Mouse (Mus musculus): ENCODE results near the gene Bach2. TPM values are rescaled to one million over a fixed set of nuclear protein-coding genes. Genes with fewer than 3 reads are reported as not detected.
A peak's percentile ranks its signal among the peaks of the same experiment; 100 is the strongest.

Gene Bach2
- polyA plus RNA-seq, 1 experiment from 2014 or later = 13.0 TPM

- no peaks in the 10 kb centered on the region for H3K36me3 ChIP-seq
- no peak for ATAC-seq (ENCODE audit: insufficient number of reproducible peaks, insufficient read depth, low FRiP score, low TSS enrichment)
- no peaks in the 10 kb centered on the region for H3K9me3 ChIP-seq
- H3K4me2 ChIP-seq (replicated peaks) = no peak overlapping the region
- peaks cover 6% of the 10 kb centered on the region; the same call in 1 of the 2 replicates for H3K4me1 ChIP-seq
- H3K4me3 ChIP-seq = no peak overlapping the region
- 76% methylated on average over 12 of the region's 12 CpGs for WGBS
- H3K27me3 ChIP-seq = no peaks in the 10 kb centered on the region
- no peak overlapping the region for H3K27ac ChIP-seq
- H3K9ac ChIP-seq = no peak overlapping the region
These were observed 19.1 kb downstream of the Bach2 start for GRCm38 (mm10) chr4:32257686-32258085.

DNA sequence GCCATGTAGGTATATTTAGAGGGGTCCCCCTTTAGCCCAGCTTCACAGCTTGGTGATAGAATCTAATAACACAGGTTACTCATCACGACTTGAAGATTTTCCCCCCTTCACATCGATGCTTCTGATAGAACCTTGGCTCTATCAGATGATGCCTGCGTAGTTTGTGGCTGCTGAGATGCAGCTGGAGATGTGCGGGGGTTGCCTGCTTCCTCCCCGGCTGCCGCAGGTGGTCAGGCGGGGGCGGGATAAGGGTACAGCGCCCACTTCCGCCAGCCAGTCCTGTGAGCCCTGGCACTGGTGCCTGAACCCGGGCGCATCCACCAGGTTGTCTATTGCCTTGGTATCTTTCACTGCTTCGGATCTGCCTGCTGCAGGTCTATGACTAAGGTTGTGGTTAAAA is 19.5 kb downstream of the Bach2 start:
- Histone ChIP-seq H3K9me3 (no peaks in the 10 kb centered on the region), H3K4me2 (replicated peaks) (no peak overlapping the region), H3K4me3 (no peak overlapping the region), H3K9ac (no peak overlapping the region), H3K27ac (no peak overlapping the region), H3K27me3 (no peaks in the 10 kb centered on the region), H3K4me1 (peaks cover 6% of the 10 kb centered on the region; the same call in 1 of the 2 replicates), H3K36me3 (no peaks in the 10 kb centered on the region)
- 83% methylated on average over 13 of the region's 13 CpGs for WGBS
- ATAC-seq (ENCODE audit: insufficient number of reproducible peaks, insufficient read depth, low FRiP score, low TSS enrichment) = no peak

- no peak overlapping the region for H3K4me2 ChIP-seq (replicated peaks)
- H3K4me1 ChIP-seq = peaks cover 10% of the 10 kb centered on the region
- no peaks in the 10 kb centered on the region for H3K9me3 ChIP-seq
- WGBS = 94% methylated on average over 7 of the region's 7 CpGs
- H3K4me3 ChIP-seq = no peak overlapping the region
- ATAC-seq (ENCODE audit: insufficient number of reproducible peaks, insufficient read depth, low FRiP score, low TSS enrichment) = no peak
- no peak overlapping the region for H3K9ac ChIP-seq
- H3K27me3 ChIP-seq = no peaks in the 10 kb centered on the region
- H3K27ac ChIP-seq = no peak overlapping the region
- H3K36me3 ChIP-seq = no peaks in the 10 kb centered on the region
These were observed 20.0 kb downstream of the Bach2 start for GRCm38 (mm10) chr4:32258596-32258995.

DNA sequence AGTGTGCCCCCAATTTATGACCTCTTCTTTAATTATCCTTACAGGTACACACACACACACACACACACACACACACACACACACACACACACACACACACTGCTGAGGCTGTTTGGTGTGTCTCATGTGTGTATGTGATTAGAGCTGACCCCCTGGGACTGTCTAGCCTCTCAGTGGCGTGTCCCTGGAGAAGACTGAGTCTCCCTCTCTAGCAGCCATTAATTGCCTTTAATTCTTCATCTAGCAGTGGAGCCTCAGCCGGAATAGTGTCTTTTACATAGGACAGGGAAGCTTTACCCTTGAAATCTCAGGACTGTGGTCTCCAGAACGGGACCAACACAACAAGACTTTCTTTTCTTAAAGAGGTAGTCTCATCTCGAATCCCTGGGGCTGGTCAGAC is 22.3 kb downstream of the Bach2 start:
- no peak overlapping the region for H3K4me3 ChIP-seq
- H3K9ac ChIP-seq = no peak overlapping the region
- ATAC-seq (ENCODE audit: insufficient number of reproducible peaks, insufficient read depth, low FRiP score, low TSS enrichment) = no peak
- H3K4me1 ChIP-seq = peaks cover 32% of the 10 kb centered on the region
- no peaks in the 10 kb centered on the region for H3K36me3 ChIP-seq
- 69% methylated on average over 4 of the region's 4 CpGs for WGBS
- no peaks in the 10 kb centered on the region for H3K9me3 ChIP-seq
- H3K27me3 ChIP-seq = no peaks in the 10 kb centered on the region
- H3K4me2 ChIP-seq (replicated peaks) = no peak overlapping the region
- no peak overlapping the region for H3K27ac ChIP-seq

DNA sequence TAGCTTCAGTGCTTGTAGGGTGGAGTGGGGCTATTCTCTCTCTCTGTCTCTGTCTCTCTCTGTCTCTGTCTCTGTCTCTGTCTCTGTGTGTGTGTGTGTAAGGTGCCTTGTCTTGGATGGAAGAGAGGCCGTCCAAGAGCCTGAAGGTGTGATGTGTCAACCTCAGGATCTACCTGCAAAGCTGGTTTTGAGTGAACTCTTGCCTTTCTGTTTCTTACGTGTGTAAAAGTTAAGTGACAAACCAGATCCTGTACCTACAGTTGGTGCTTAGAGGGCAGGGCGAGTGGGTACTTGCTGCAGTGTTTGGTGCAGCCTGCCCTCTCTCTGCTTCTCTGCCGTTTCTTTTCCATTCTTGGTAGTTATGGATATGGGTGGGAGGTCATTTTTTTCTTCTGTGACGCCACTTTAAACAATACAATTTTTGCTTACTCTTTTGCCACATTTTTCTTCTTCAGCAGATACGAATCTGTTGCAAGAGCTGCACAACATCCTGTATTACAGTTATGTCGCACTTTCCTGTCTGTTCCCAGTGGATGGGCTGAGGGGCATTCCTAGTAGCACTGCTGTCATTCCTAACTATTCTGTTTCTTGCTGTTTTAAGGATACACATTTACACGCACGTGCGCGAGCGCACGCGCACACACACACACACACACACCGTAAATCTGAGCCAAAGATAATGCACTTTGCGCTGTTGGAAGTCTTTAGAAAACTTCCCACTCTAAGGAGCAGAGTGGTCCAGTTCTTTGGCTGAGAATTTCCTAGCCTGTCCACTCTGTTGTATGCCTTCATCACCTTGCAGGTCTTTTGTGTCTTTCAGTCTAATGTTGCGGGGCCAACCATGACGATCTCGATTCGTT is 24.5 kb downstream of the Bach2 start:
- ATAC-seq (ENCODE audit: insufficient number of reproducible peaks, insufficient read depth, low FRiP score, low TSS enrichment) = no peak
- H3K36me3 ChIP-seq = no peaks in the 10 kb centered on the region
- peaks cover 41% of the 10 kb centered on the region for H3K4me1 ChIP-seq
- H3K9me3 ChIP-seq = no peaks in the 10 kb centered on the region
- no peak overlapping the region for H3K4me2 ChIP-seq (replicated peaks)
- WGBS = 88% methylated on average over 20 of the region's 20 CpGs
- H3K9ac ChIP-seq = no peak overlapping the region
- H3K27me3 ChIP-seq = no peaks in the 10 kb centered on the region
- H3K27ac ChIP-seq = 0 out of 2 replicates have a peak overlapping the region, but pooled peaks have one; percentile 3
- no peak overlapping the region for H3K4me3 ChIP-seq

- Histone ChIP-seq H3K4me1 (peaks cover 40% of the 10 kb centered on the region), H3K9ac (no peak overlapping the region), H3K9me3 (no peaks in the 10 kb centered on the region), H3K27me3 (no peaks in the 10 kb centered on the region), H3K4me3 (no peak overlapping the region), H3K36me3 (no peaks in the 10 kb centered on the region), H3K27ac (0 out of 2 replicates have a peak overlapping the region, but pooled peaks have one; percentile 3), H3K4me2 (replicated peaks) (no peak overlapping the region)
- WGBS = 64% methylated on average over 10 of the region's 10 CpGs
- no peak for ATAC-seq (ENCODE audit: insufficient number of reproducible peaks, insufficient read depth, low FRiP score, low TSS enrichment)
These were observed 25.1 kb downstream of the Bach2 start for GRCm38 (mm10) chr4:32263685-32264038.

DNA sequence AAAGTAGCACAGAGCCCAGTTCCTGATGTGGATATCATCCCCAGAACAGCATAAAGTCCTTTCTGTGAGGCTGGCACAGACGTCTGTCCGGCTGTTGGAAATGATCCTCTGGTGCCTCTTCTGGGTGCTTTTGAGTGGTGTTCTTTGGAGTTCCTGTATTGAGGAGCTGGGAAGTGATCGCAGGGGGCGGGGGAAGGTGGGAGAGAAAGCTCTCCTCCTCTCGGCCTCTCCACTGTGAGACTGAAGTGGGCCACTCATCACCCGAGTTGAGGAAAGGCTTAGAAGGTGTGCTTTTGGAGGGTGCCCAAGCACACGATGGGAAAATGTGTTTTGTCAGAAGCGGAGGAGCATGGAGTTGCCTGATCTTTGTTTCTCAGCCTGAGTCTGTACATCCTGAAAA is 26.3 kb downstream of the Bach2 start:
- no peak overlapping the region for H3K4me3 ChIP-seq
- 0 out of 2 replicates have a peak overlapping the region, but pooled peaks have one; percentile 37 for H3K27ac ChIP-seq
- no peaks in the 10 kb centered on the region for H3K27me3 ChIP-seq
- no peaks in the 10 kb centered on the region for H3K36me3 ChIP-seq
- no peak overlapping the region for H3K9ac ChIP-seq
- H3K4me2 ChIP-seq (replicated peaks) = no peak overlapping the region
- peaks cover 40% of the 10 kb centered on the region for H3K4me1 ChIP-seq
- H3K9me3 ChIP-seq = no peaks in the 10 kb centered on the region
- 58% methylated on average over 8 of the region's 8 CpGs for WGBS
- no peak for ATAC-seq (ENCODE audit: insufficient number of reproducible peaks, insufficient read depth, low FRiP score, low TSS enrichment)

- Histone ChIP-seq H3K4me2 (replicated peaks) (no peak overlapping the region), H3K4me1 (peaks cover 40% of the 10 kb centered on the region), H3K27me3 (no peaks in the 10 kb centered on the region), H3K9ac (no peak overlapping the region; the same call in 1 of the 2 replicates), H3K27ac (peak overlapping the region; percentile 84), H3K4me3 (no peak overlapping the region), H3K9me3 (no peaks in the 10 kb centered on the region), H3K36me3 (no peaks in the 10 kb centered on the region)
- WGBS = 18% methylated on average over 6 of the region's 6 CpGs
- peak; percentile 82 for ATAC-seq (ENCODE audit: insufficient number of reproducible peaks, insufficient read depth, low FRiP score, low TSS enrichment)
These were observed 28.1 kb downstream of the Bach2 start for GRCm38 (mm10) chr4:32266731-32267130.

DNA sequence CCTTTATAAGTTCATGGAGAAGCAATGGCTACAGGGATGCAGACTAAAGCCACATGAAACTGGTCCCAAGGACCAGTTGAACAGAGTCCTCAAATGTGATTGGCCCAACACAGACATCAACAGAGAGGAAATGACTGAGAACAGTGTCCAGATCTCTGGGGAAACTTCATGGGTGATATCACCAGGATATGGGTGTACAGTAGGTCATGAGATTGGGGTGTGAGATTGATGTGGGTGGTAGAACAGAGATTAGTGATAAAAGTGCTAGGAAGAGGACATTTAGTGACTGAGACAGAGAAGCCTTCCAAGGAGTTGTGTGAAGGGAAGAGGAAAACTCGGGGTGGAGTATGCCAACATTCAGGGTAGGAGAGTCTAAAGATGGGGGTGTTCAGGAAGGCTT is 29.4 kb downstream of the Bach2 start:
- Histone ChIP-seq H3K36me3 (no peaks in the 10 kb centered on the region), H3K4me1 (peaks cover 40% of the 10 kb centered on the region), H3K9ac (no peak overlapping the region), H3K4me3 (no peak overlapping the region), H3K27me3 (no peaks in the 10 kb centered on the region), H3K9me3 (no peaks in the 10 kb centered on the region), H3K27ac (no peak overlapping the region), H3K4me2 (replicated peaks) (no peak overlapping the region)
- no peak for ATAC-seq (ENCODE audit: insufficient number of reproducible peaks, insufficient read depth, low FRiP score, low TSS enrichment)
- 90% methylated on average over 1 of the region's 1 CpGs for WGBS

GRCm38 (mm10) chr4:32272398-32272797 is 33.8 kb downstream of the Bach2 start:
- WGBS = 77% methylated on average over 5 of the region's 5 CpGs
- no peak overlapping the region for H3K9ac ChIP-seq
- H3K27me3 ChIP-seq = no peaks in the 10 kb centered on the region
- H3K36me3 ChIP-seq = no peaks in the 10 kb centered on the region
- H3K27ac ChIP-seq = no peak overlapping the region
- no peak overlapping the region for H3K4me2 ChIP-seq (replicated peaks)
- no peak for ATAC-seq (ENCODE audit: insufficient number of reproducible peaks, insufficient read depth, low FRiP score, low TSS enrichment)
- H3K4me3 ChIP-seq = no peak overlapping the region
- H3K9me3 ChIP-seq = no peaks in the 10 kb centered on the region
- H3K4me1 ChIP-seq = peaks cover under 1% of the 10 kb centered on the region; the same call in 1 of the 2 replicates

DNA sequence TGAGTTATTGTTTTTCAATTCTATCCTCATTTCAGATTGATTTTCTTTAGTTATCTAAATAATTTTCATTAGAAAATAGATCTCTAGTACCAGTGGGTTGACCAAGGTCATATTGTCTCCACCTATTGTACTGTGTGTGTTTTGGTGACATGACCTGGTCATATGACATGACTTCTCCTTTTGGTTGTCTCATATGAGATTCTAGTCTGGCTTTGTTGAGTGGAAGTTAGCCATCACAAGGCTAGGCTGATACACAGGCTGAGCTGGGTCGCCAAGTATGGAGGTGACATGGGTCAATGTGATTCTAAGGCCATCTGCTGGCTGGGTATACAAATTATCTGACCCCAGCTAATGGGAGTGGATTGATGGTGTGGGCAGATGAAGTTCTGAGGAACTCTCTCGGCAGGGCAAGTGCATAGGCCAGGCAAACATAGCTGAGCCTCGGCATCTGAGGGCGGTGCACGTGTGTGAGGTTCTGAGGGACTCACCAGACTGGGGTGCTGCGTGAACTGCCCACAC is 36.2 kb downstream of the Bach2 start:
- no peak overlapping the region for H3K4me2 ChIP-seq (replicated peaks)
- H3K9me3 ChIP-seq = no peaks in the 10 kb centered on the region
- peaks cover 6% of the 10 kb centered on the region for H3K4me1 ChIP-seq
- 90% methylated on average over 6 of the region's 6 CpGs for WGBS
- no peak overlapping the region for H3K27ac ChIP-seq
- H3K4me3 ChIP-seq = no peak overlapping the region
- H3K36me3 ChIP-seq = no peaks in the 10 kb centered on the region
- no peaks in the 10 kb centered on the region for H3K27me3 ChIP-seq
- H3K9ac ChIP-seq = no peak overlapping the region
- ATAC-seq (ENCODE audit: insufficient number of reproducible peaks, insufficient read depth, low FRiP score, low TSS enrichment) = no peak

DNA sequence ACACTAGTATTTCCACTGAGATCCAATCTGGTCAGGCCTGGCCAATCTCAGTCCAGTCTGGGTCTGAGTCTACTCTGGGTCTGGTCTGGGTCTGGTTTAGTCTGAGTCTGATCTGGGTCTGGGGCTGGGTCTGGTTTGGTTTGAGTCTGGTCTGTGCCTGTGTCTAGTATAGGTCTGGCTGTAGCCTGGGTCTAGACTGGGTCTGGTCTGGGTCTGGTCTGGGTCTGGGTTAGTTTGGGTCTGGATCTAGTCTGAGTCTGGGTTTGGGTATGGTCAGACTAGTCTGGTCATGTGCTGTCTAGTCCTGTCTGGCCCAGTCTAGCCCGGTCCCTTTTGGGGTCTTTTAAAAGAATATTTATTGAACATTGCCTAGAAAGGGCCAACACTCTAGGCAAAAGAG is 41.2 kb downstream of the Bach2 start:
- Histone ChIP-seq H3K4me2 (replicated peaks) (no peak overlapping the region), H3K9me3 (no peaks in the 10 kb centered on the region), H3K36me3 (no peaks in the 10 kb centered on the region), H3K9ac (no peak overlapping the region), H3K27ac (peak overlapping the region; percentile 77), H3K27me3 (no peaks in the 10 kb centered on the region), H3K4me3 (no peak overlapping the region), H3K4me1 (peaks cover 12% of the 10 kb centered on the region)
- ATAC-seq (ENCODE audit: insufficient number of reproducible peaks, insufficient read depth, low FRiP score, low TSS enrichment) = peak; percentile 73; the same call in 1 of the 2 replicates
- WGBS = 58% methylated on average over 1 of the region's 1 CpGs

Measured in embryonic facial prominence, embryonic 12.5 days (tissue).